8 mouse cellular contexts compared by ENCODE assay signal in genomic region chr8:94392147-94392546, GRCm38 (mm10). TPM values are rescaled to one million over a fixed set of nuclear protein-coding genes. Genes with fewer than 3 reads are reported as not detected.
A peak's percentile ranks its signal among the peaks of the same experiment; 100 is the strongest.
DNase-seq lines count a peak whose midpoint lies in the region; ATAC-seq and TF ChIP-seq lines count a peak whose summit lies in the region.

No protein-coding gene starts in this region.

- TF ChIP-seq CTCF in hindbrain, postnatal 0 days (IDR thresholded peaks at IDR 0.05; ENCODE audit: low read depth) = peak; percentile 57
- peak; percentile 64 for TF ChIP-seq CTCF in liver, postnatal 0 days (IDR thresholded peaks at IDR 0.05; ENCODE audit: low read depth)

- H3K27me3 ChIP-seq in hindbrain, postnatal 0 days (ENCODE audit: insufficient read depth, low read length) = no peaks in the 10 kb centered on the region
- no peaks in the 10 kb centered on the region for H3K27me3 ChIP-seq in hindbrain, embryonic 13.5 days
- H3K27me3 ChIP-seq in heart, embryonic 13.5 days (replicated peaks) = no peaks in the 10 kb centered on the region
- no peaks in the 10 kb centered on the region for H3K27me3 ChIP-seq in liver, postnatal 0 days (ENCODE audit: insufficient read depth, low read length)

- H3K9me3 ChIP-seq in hindbrain, postnatal 0 days (ENCODE audit: low read length) = no peaks in the 10 kb centered on the region
- no peaks in the 10 kb centered on the region for H3K9me3 ChIP-seq in hindbrain, embryonic 13.5 days
- H3K9me3 ChIP-seq in heart, embryonic 13.5 days = no peaks in the 10 kb centered on the region
- no peaks in the 10 kb centered on the region for H3K9me3 ChIP-seq in liver, postnatal 0 days (ENCODE audit: low read length)

- H3K9ac ChIP-seq in hindbrain, postnatal 0 days (replicated peaks; ENCODE audit: low read length) = no peak overlapping the region
- no peak overlapping the region for H3K9ac ChIP-seq in hindbrain, embryonic 13.5 days
- no peak overlapping the region for H3K9ac ChIP-seq in heart, embryonic 13.5 days
- no peak overlapping the region for H3K9ac ChIP-seq in liver, postnatal 0 days (replicated peaks)

- TF ChIP-seq EP300 in liver, postnatal 0 days (IDR thresholded peaks at IDR 0.05; ENCODE audit: low read depth) = no peak

- H3K4me3 ChIP-seq in hindbrain, postnatal 0 days (ENCODE audit: low read length) = no peak overlapping the region
- H3K4me3 ChIP-seq in hindbrain, embryonic 13.5 days = no peak overlapping the region
- no peak overlapping the region for H3K4me3 ChIP-seq in heart, embryonic 13.5 days
- H3K4me3 ChIP-seq in liver, postnatal 0 days (ENCODE audit: low read depth, low read length) = no peak overlapping the region

- no peak for ATAC-seq in hindbrain, postnatal 0 days
- ATAC-seq in hindbrain, embryonic 13.5 days (ENCODE audit: low FRiP score) = no peak
- ATAC-seq in heart, embryonic 13.5 days (ENCODE audit: extremely low read depth, insufficient number of reproducible peaks, low FRiP score, low TSS enrichment) = no peak
- ATAC-seq in liver, postnatal 0 days = no peak

- WGBS in hindbrain, postnatal 0 days = 80% methylated on average over 12 of the region's 12 CpGs
- WGBS in hindbrain, embryonic 13.5 days = 82% methylated on average over 12 of the region's 12 CpGs
- WGBS in heart, embryonic 13.5 days = 77% methylated on average over 12 of the region's 12 CpGs
- 84% methylated on average over 12 of the region's 12 CpGs for WGBS in liver, postnatal 0 days (ENCODE audit: insufficient replicate concordance)

- H3K27ac ChIP-seq in hindbrain, postnatal 0 days = no peak overlapping the region
- no peak overlapping the region for H3K27ac ChIP-seq in hindbrain, embryonic 13.5 days
- H3K27ac ChIP-seq in heart, embryonic 13.5 days (replicated peaks) = peak overlapping the region; percentile 49
- H3K27ac ChIP-seq in liver, postnatal 0 days (ENCODE audit: low read depth) = peak overlapping the region; percentile 37; the same call in 1 of the 2 replicates

- no peak overlapping the region for H3K4me2 ChIP-seq in hindbrain, postnatal 0 days (ENCODE audit: low read depth, low read length)
- H3K4me2 ChIP-seq in hindbrain, embryonic 13.5 days = no peak overlapping the region
- no peak overlapping the region for H3K4me2 ChIP-seq in heart, embryonic 13.5 days
- no peak overlapping the region for H3K4me2 ChIP-seq in liver, postnatal 0 days (ENCODE audit: low read depth, low read length)

- H3K4me1 ChIP-seq in hindbrain, postnatal 0 days (ENCODE audit: insufficient read depth, low read length) = no peaks in the 10 kb centered on the region
- H3K4me1 ChIP-seq in hindbrain, embryonic 13.5 days (replicated peaks) = peaks cover 15% of the 10 kb centered on the region
- H3K4me1 ChIP-seq in heart, embryonic 13.5 days = peaks cover 27% of the 10 kb centered on the region
- H3K4me1 ChIP-seq in liver, postnatal 0 days (ENCODE audit: insufficient read depth) = peaks cover 10% of the 10 kb centered on the region; the same call in 1 of the 2 replicates

- DNase-seq in hindbrain, postnatal 0 days (ENCODE audit: low spot score) = peak; percentile 72
- peak; percentile 52 for DNase-seq in urinary bladder, postnatal 14 days (ENCODE audit: low spot score)
- no peak for DNase-seq in urinary bladder, adult 2 months (ENCODE audit: low spot score)
- peak; percentile 59 to 77 for DNase-seq in cerebellum, postnatal 10 days
- DNase-seq in liver, postnatal 0 days = peak; percentile 70
- DNase-seq in thymus, postnatal 4 days = peak; percentile 70

- H3K36me3 ChIP-seq in hindbrain, postnatal 0 days (ENCODE audit: insufficient read depth, low read length) = peaks cover 60% of the 10 kb centered on the region
- peaks cover 75% of the 10 kb centered on the region for H3K36me3 ChIP-seq in hindbrain, embryonic 13.5 days
- H3K36me3 ChIP-seq in heart, embryonic 13.5 days = peaks cover 77% of the 10 kb centered on the region
- H3K36me3 ChIP-seq in liver, postnatal 0 days (replicated peaks; ENCODE audit: insufficient read depth, low read length) = peaks cover 69% of the 10 kb centered on the region

RNA-seq across cellular contexts. Expression of gene Herpud1, which starts 5.9 kb away (rescaled TPM):
- total RNA-seq in hindbrain, postnatal 0 days (2014; rRNA removed) = 87.1 and 87.9 TPM in 2 replicates
- 65.2 and 65.6 TPM in 2 replicates for polyA plus RNA-seq in hindbrain, postnatal 0 days (2015; fragmentation: Nextera tagmentation; extraction: Ambion mirVana)
- 55.8 and 59.3 TPM in 2 replicates for polyA plus RNA-seq in hindbrain, embryonic 13.5 days (2015; fragmentation: Nextera tagmentation; extraction: Ambion mirVana)
- 325 and 330 TPM in 2 replicates for polyA plus RNA-seq in urinary bladder, adult 2 months (2012; rRNA removed)
- 80.6 and 81.1 TPM in 2 replicates for polyA plus RNA-seq in heart, embryonic 13.5 days (2015; fragmentation: Nextera tagmentation; extraction: Ambion mirVana)
- polyA plus RNA-seq in liver, postnatal 0 days (2015; fragmentation: Nextera tagmentation; extraction: Ambion mirVana) = 250 and 269 TPM in 2 replicates

RNA-seq across cellular contexts. Expression of gene Nlrc5, which starts 42.0 kb away (rescaled TPM):
- 0.83 and 0.89 TPM in 2 replicates for total RNA-seq in hindbrain, postnatal 0 days (2014; rRNA removed)
- 0.38 and 0.83 TPM in 2 replicates for polyA plus RNA-seq in hindbrain, postnatal 0 days (2015; fragmentation: Nextera tagmentation; extraction: Ambion mirVana)
- polyA plus RNA-seq in hindbrain, embryonic 13.5 days (2015; fragmentation: Nextera tagmentation; extraction: Ambion mirVana) = 0.13 and 0.29 TPM in 2 replicates
- polyA plus RNA-seq in urinary bladder, adult 2 months (2012; rRNA removed) = 17.1 and 23.3 TPM in 2 replicates
- polyA plus RNA-seq in heart, embryonic 13.5 days (2015; fragmentation: Nextera tagmentation; extraction: Ambion mirVana) = 0.25 and 0.27 TPM in 2 replicates
- 0.82 and 1.3 TPM in 2 replicates for polyA plus RNA-seq in liver, postnatal 0 days (2015; fragmentation: Nextera tagmentation; extraction: Ambion mirVana)

Comparison
In these comparisons a context has a peak if more than half of its experiments do, and no peak if none do; other contexts are left out.
1. H3K27ac ChIP-seq: peak in heart, embryonic 13.5 days (single experiment) and liver, postnatal 0 days (single experiment); none in hindbrain, postnatal 0 days (single experiment) and hindbrain, embryonic 13.5 days (single experiment).